Mouse (Mus musculus) CH12.LX (cell line): ENCODE data around the gene Tbc1d9b.

Source experiments
- CTCF ChIP-seq, 2 experiments: IDR thresholded peaks in 1 of 2; conservative IDR thresholded peaks in 1 of 2; 2 replicates each; pipeline ENCODE4 v1.5.1; 2011 to 2012; ENCODE audit warnings: low read depth in 2 of 2, low read length in 2 of 2, improper control_type of control experiment in 1 of 2, inconsistent platforms in 1 of 2, mild to moderate bottlenecking in 1 of 2, moderate library complexity in 1 of 2
- E2F4 ChIP-seq: IDR thresholded peaks from 2 replicates; pipeline ENCODE4 v1.6.1; 2011; ENCODE audit warnings: low read depth, low read length, improper control_type of control experiment; ENCODE audit not compliant: insufficient replicate concordance
- ELF1 ChIP-seq: IDR thresholded peaks from 2 replicates; pipeline ENCODE4 v1.6.1; 2014; ENCODE audit warnings: low read depth, mild to moderate bottlenecking, inconsistent platforms, low read length, improper control_type of control experiment
- EP300 ChIP-seq: IDR thresholded peaks from 2 replicates; pipeline ENCODE4 v1.6.1; 2011; ENCODE audit warnings: low read length, improper control_type of control experiment
- MAFK ChIP-seq: IDR thresholded peaks from 2 replicates; pipeline ENCODE4 v1.6.1; 2011; ENCODE audit warnings: low read length, improper control_type of control experiment; ENCODE audit not compliant: insufficient replicate concordance
- POLR2A ChIP-seq: IDR thresholded peaks from 2 replicates; pipeline ENCODE4 v1.6.1; 2011; ENCODE audit warnings: low read depth, mild to moderate bottlenecking, improper control_type of control experiment, low read length
- UBTF ChIP-seq: IDR thresholded peaks from 2 replicates; pipeline ENCODE4 v1.6.1; 2012; ENCODE audit warnings: low read depth, mild to moderate bottlenecking, inconsistent platforms, low read length, improper control_type of control experiment, moderate library complexity
- ZC3H11A ChIP-seq: IDR thresholded peaks from 2 replicates; pipeline ENCODE4 v1.6.1; 2012; ENCODE audit warnings: low read depth, mild to moderate bottlenecking, inconsistent platforms, low read length, improper control_type of control experiment
- ZNF384 ChIP-seq: IDR thresholded peaks from 2 replicates; pipeline ENCODE4 v1.6.1; 2012; ENCODE audit warnings: low read depth, low read length, improper control_type of control experiment, inconsistent platforms

DNA sequence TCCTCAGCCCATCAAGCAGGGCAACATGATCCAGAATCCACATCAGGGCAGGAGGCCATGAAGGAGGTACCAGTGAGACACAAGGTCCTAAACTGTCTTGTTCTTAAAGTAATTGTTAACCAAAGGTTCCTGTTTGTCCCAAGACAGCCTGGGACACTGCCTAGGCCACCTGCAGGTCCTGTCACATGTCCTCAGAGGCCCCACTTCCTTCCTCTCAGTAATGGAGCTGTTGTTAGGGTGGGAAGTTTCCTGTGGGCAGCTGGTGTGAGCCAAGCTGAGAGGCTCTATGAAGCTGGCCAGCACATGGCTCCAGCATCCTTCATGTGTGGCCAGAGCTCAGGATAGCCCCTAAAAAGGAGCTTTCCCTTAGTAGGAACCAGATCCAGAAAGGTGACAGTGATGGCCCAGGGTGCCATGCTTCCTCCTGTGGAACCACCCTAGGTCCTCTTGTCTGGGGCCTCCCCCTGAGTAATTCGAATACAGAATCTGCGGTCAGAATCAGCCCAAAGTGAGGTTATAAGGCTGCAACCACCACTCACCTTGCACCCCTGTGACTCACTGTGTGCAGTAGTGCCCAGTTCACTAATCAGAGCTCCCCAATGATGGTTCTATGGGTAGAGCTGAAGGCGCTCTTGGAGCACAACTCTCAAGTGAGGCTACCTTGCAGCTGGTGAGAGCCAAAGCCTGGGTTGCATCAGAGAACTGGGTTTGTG, 31.3 kb downstream of the Tbc1d9b start:
- TF ChIP-seq POLR2A, result no peak
- no peak for TF ChIP-seq CTCF (conservative IDR thresholded peaks at IDR 0.05 in 1 of 2, IDR thresholded peaks at IDR 0.05 in 1 of 2; ENCODE audit: low read depth in 2 of 2, low read length in 2 of 2)
- TF ChIP-seq ZNF384, result no peak
- peak; percentile 37 for TF ChIP-seq ELF1
- TF ChIP-seq MAFK, result no peak
- no peak for TF ChIP-seq E2F4
- TF ChIP-seq EP300, result peak; percentile 75
- TF ChIP-seq ZC3H11A, result no peak
- no peak for TF ChIP-seq UBTF
